Mouse (Mus musculus) midbrain, embryonic 14.5 days (tissue): ENCODE measurements around the gene Abcf3. TPM values are rescaled to one million over a fixed set of nuclear protein-coding genes. Genes with fewer than 3 reads are reported as not detected.
A peak's percentile ranks its signal among the peaks of the same experiment; 100 is the strongest.

Experiments used
- ATAC-seq: fragments of 200-750 bp; cut with Nextera tagmentation; 2 replicates; pipeline ENCODE4 v1.8.0; 2017; ENCODE audit warnings: moderate number of reproducible peaks, moderate library complexity; ENCODE audit not compliant: low FRiP score, low TSS enrichment
- DNase-seq: peaks from one replicate; pipeline ENCODE4 v3.0.0-alpha.2; 2015
- H3K27ac ChIP-seq: fragments of 300-500 bp; sonication (generic); replicated peaks from 2 replicates; pipeline ENCODE4 v1.5.1; 2014; ENCODE audit warnings: mild to moderate bottlenecking, low read depth, low read length, moderate library complexity
- H3K27me3 ChIP-seq: fragments of 300-500 bp; sonication (generic); 2 replicates; pipeline ENCODE4 v1.6.1; 2014; ENCODE audit warnings: low read length, control low read depth, mixed read lengths; ENCODE audit not compliant: control insufficient read depth, insufficient read depth
- H3K36me3 ChIP-seq: fragments of 300-500 bp; sonication (generic); 2 replicates; pipeline ENCODE4 v1.6.1; 2014; ENCODE audit warnings: low read length, control low read depth; ENCODE audit not compliant: control insufficient read depth, insufficient read depth
- H3K4me1 ChIP-seq: fragments of 300-500 bp; sonication (generic); 2 replicates; pipeline ENCODE4 v1.6.1; 2014; ENCODE audit warnings: mild to moderate bottlenecking, antibody characterized with exemption, low read length, control low read depth; ENCODE audit not compliant: control insufficient read depth, insufficient read depth
- H3K4me2 ChIP-seq: fragments of 300-500 bp; sonication (generic); 2 replicates; pipeline ENCODE4 v1.6.1; 2014; ENCODE audit warnings: mild to moderate bottlenecking, low read length, moderate library complexity
- H3K4me3 ChIP-seq: fragments of 300-500 bp; sonication (generic); replicated peaks from 2 replicates; pipeline ENCODE4 v1.5.1; 2014; ENCODE audit warnings: low read depth, low read length
- H3K9ac ChIP-seq: fragments of 300-500 bp; sonication (generic); replicated peaks from 2 replicates; pipeline ENCODE4 v1.6.1; 2014; ENCODE audit warnings: mild to moderate bottlenecking, low read length, moderate library complexity
- H3K9me3 ChIP-seq: fragments of 300-500 bp; sonication (generic); 2 replicates; pipeline ENCODE4 v1.6.1; 2016; ENCODE audit warnings: low read length, control low read depth, mixed read lengths; ENCODE audit not compliant: control insufficient read depth
- WGBS: fragments of 180-500 bp; shearing (Covaris S2); extraction: QIAGEN DNeasy Blood & Tissue Kit; methylation state at CpG from one replicate; pipeline ENCODE4 v1.1.7; 2014; 5-methylcytosine and 5-hydroxymethylcytosine counted together
- polyA plus RNA-seq: library from polyadenylated mRNA; unstranded; fragments of >200 nt; fragmentation: Nextera tagmentation; extraction: Ambion mirVana; gene quantifications from 2 replicates; pipeline ENCODE4 v1.2.1, GENCODE M21; 2014

The Abcf3 gene
- polyA plus RNA-seq: 69.6 and 79.9 TPM in 2 replicates

- H3K36me3 ChIP-seq: peaks cover 57% of the 10 kb centered on the region
- H3K4me3 ChIP-seq: peak within 1 kb of the TSS; percentile 84
- H3K27me3 ChIP-seq: no peaks in the 10 kb centered on the region
- WGBS: under 1% methylated on average over 56 of the region's 56 CpGs
- peaks cover 10% of the 10 kb centered on the region for H3K4me1 ChIP-seq
- H3K9me3 ChIP-seq: no peaks in the 10 kb centered on the region
- H3K27ac ChIP-seq: peak within 1 kb of the TSS; percentile 60
- peak; percentile 100 for DNase-seq
- peak within 1 kb of the TSS; percentile 77 for H3K9ac ChIP-seq
- H3K4me2 ChIP-seq: peak within 1 kb of the TSS; percentile 90
- peak; percentile 99 for ATAC-seq
These were observed at the start of gene Abcf3 for GRCm38 (mm10) chr16:20548096-20548948. Gene Abcf3, plus strand, starts transcription at chr16:20548577.

GRCm38 (mm10) chr16:20498677-20499475 lies 49.5 kb upstream of the Abcf3 start, which contains the start of gene Eif2b5:
Gene Eif2b5, plus strand, starts transcription at chr16:20498817.
- ATAC-seq (peak; percentile 93), DNase-seq (peak; percentile 94)
- H3K4me1 ChIP-seq: peaks cover 13% of the 10 kb centered on the region; the same call in 1 of the 2 replicates
- peak within 1 kb of the TSS; percentile 82 for H3K4me2 ChIP-seq
- peak within 1 kb of the TSS; percentile 82 for H3K4me3 ChIP-seq
- peaks cover 6% of the 10 kb centered on the region; the same call in 1 of the 2 replicates for H3K27me3 ChIP-seq
- no peaks in the 10 kb centered on the region for H3K9me3 ChIP-seq
- WGBS: under 1% methylated on average over 49 of the region's 49 CpGs
- peak within 1 kb of the TSS; percentile 83 for H3K27ac ChIP-seq
- H3K9ac ChIP-seq: peak within 1 kb of the TSS; percentile 86
- peaks cover 30% of the 10 kb centered on the region for H3K36me3 ChIP-seq

- Histone ChIP-seq H3K36me3 (peaks cover 97% of the 10 kb centered on the region), H3K4me3 (no peak overlapping the region), H3K4me1 (no peaks in the 10 kb centered on the region), H3K27ac (no peak overlapping the region), H3K9ac (no peak overlapping the region), H3K4me2 (no peak overlapping the region), H3K9me3 (no peaks in the 10 kb centered on the region), H3K27me3 (no peaks in the 10 kb centered on the region)
- DNase-seq (no peak), ATAC-seq (no peak)
- 90% methylated on average over 8 of the region's 8 CpGs for WGBS
These were observed 42.4 kb upstream of the Abcf3 start for GRCm38 (mm10) chr16:20506000-20506399.

GRCm38 (mm10) chr16:20509349-20509748 lies 39.0 kb upstream of the Abcf3 start:
- Histone ChIP-seq H3K27ac (no peak overlapping the region), H3K4me3 (no peak overlapping the region), H3K9me3 (no peaks in the 10 kb centered on the region), H3K9ac (no peak overlapping the region), H3K36me3 (peaks cover 71% of the 10 kb centered on the region), H3K4me2 (no peak overlapping the region), H3K4me1 (no peaks in the 10 kb centered on the region), H3K27me3 (no peaks in the 10 kb centered on the region)
- peak; percentile 43; the same call in 1 of the 2 replicates for ATAC-seq
- DNase-seq: peak; percentile 50
- WGBS: 85% methylated on average over 3 of the region's 3 CpGs

GRCm38 (mm10) chr16:20511277-20511847 lies 37.0 kb upstream of the Abcf3 start:
- 94% methylated on average over 7 of the region's 7 CpGs for WGBS
- Histone ChIP-seq H3K36me3 (peaks cover 51% of the 10 kb centered on the region), H3K27me3 (no peaks in the 10 kb centered on the region), H3K4me3 (no peak overlapping the region), H3K4me2 (no peak overlapping the region), H3K9me3 (no peaks in the 10 kb centered on the region), H3K9ac (no peak overlapping the region), H3K27ac (no peak overlapping the region), H3K4me1 (no peaks in the 10 kb centered on the region)
- DNase-seq: no peak
- ATAC-seq: no peak

- Histone ChIP-seq H3K4me1 (peaks cover 16% of the 10 kb centered on the region), H3K27ac (peak overlapping the region; percentile 94)
- ATAC-seq: no peak
These were observed 32.3 kb upstream of the Abcf3 start for GRCm38 (mm10) chr16:20516032-20516431.

GRCm38 (mm10) chr16:20516726-20517201 lies 31.6 kb upstream of the Abcf3 start, which contains the start of gene Dvl3:
Gene Dvl3, plus strand, starts transcription at chr16:20516982.
- peak within 1 kb of the TSS; percentile 90 for H3K4me2 ChIP-seq
- H3K9ac ChIP-seq: peak within 1 kb of the TSS; percentile 96
- H3K4me3 ChIP-seq: peak within 1 kb of the TSS; percentile 98
- under 1% methylated on average over 52 of the region's 55 CpGs for WGBS
- H3K36me3 ChIP-seq: peaks cover 8% of the 10 kb centered on the region; the same call in 1 of the 2 replicates
- H3K9me3 ChIP-seq: no peaks in the 10 kb centered on the region
- ATAC-seq (peak; percentile 94), DNase-seq (peak; percentile 95)
- peak within 1 kb of the TSS; percentile 94 for H3K27ac ChIP-seq
- peaks cover 16% of the 10 kb centered on the region for H3K4me1 ChIP-seq
- no peaks in the 10 kb centered on the region for H3K27me3 ChIP-seq

More at GRCm38 (mm10) chr16:20516032-20516431, 32.3 kb upstream of the Abcf3 start:
- DNase-seq: no peak
- Histone ChIP-seq H3K27me3 (no peaks in the 10 kb centered on the region), H3K4me2 (peak overlapping the region; percentile 90), H3K36me3 (peaks cover 7% of the 10 kb centered on the region), H3K9ac (peak overlapping the region; percentile 96), H3K9me3 (no peaks in the 10 kb centered on the region), H3K4me3 (peak overlapping the region; percentile 98)

GRCm38 (mm10) chr16:20517216-20517615 lies 31.2 kb upstream of the Abcf3 start:
- peak overlapping the region; percentile 94 for H3K27ac ChIP-seq
- H3K27me3 ChIP-seq: no peaks in the 10 kb centered on the region
- WGBS: 0% methylated on average over 26 of the region's 26 CpGs
- no peaks in the 10 kb centered on the region for H3K9me3 ChIP-seq
- H3K4me1 ChIP-seq: peaks cover 16% of the 10 kb centered on the region
- DNase-seq: no peak
- H3K4me2 ChIP-seq: peak overlapping the region; percentile 90
- peaks cover 11% of the 10 kb centered on the region; the same call in 1 of the 2 replicates for H3K36me3 ChIP-seq
- ATAC-seq: no peak; the same call in none of the 2 replicates
- H3K4me3 ChIP-seq: peak overlapping the region; percentile 98
- H3K9ac ChIP-seq: peak overlapping the region; percentile 96
